In the genomic region with DNA sequence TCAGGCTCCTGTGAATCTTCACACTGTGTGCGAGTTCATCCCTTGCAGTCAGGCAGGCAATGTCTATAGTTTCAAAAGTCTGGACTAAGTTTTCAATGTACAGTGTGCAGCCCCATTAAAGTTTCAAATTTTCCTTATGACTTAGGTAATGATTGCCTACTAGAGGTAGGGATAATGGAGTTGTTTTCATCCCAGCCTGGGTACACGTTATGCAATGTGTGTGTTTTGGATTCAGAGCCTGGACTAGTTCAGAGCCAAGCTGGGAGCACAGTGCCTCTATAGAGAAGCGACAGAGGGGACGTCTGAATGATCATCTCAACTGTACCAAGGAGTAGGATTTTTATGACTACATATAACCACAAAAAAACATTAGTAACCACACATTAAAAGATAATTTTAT, we compare ENCODE assay signal across 23 mouse cellular contexts.
"Had no signal": no experiment of that assay in that cellular context is flagged by ENCODE, and none has a peak within 500 bp of the region (broad histone marks: within the 10 kb centered on the region; RNA-seq: fewer than 3 reads in every experiment).

No protein-coding gene starts in this region.

- ATAC-seq: intestine, postnatal 0 days; lung, postnatal 0 days; midbrain, embryonic 13.5 days; midbrain, embryonic 16.5 days had no signal

- H3K9me3 ChIP-seq: kidney, embryonic 15.5 days; liver, embryonic 13.5 days; midbrain, embryonic 10.5 days; midbrain, embryonic 13.5 days had no signal

- H3K9ac ChIP-seq: kidney, embryonic 15.5 days; limb, embryonic 12.5 days; liver, embryonic 13.5 days; lung, embryonic 14.5 days; midbrain, embryonic 13.5 days had no signal

- H3K27ac ChIP-seq: kidney, embryonic 15.5 days; left cerebral cortex, adult 2 months; limb, embryonic 12.5 days; liver, embryonic 13.5 days; macrophage; midbrain, embryonic 10.5 days; midbrain, embryonic 13.5 days; stomach, postnatal 0 days had no signal

- H3K4me2 ChIP-seq: kidney, embryonic 15.5 days; limb, embryonic 12.5 days; liver, embryonic 13.5 days; lung, embryonic 14.5 days; midbrain, embryonic 13.5 days had no signal

- H3K27me3 ChIP-seq: kidney, embryonic 15.5 days; limb, embryonic 12.5 days; liver, embryonic 13.5 days; megakaryocyte, embryonic 14.5 days; midbrain, embryonic 13.5 days had no signal

- H3K4me1 ChIP-seq: kidney, embryonic 15.5 days; liver, embryonic 13.5 days; megakaryocyte, embryonic 14.5 days; midbrain, embryonic 10.5 days; midbrain, embryonic 13.5 days had no signal

- H3K4me3 ChIP-seq: kidney, embryonic 15.5 days; left cerebral cortex, adult 2 months; limb, embryonic 12.5 days; liver, embryonic 13.5 days; megakaryocyte, embryonic 14.5 days; midbrain, embryonic 10.5 days; midbrain, embryonic 13.5 days had no signal

- H3K36me3 ChIP-seq: kidney, embryonic 15.5 days; limb, embryonic 12.5 days; liver, embryonic 13.5 days; midbrain, embryonic 10.5 days; midbrain, embryonic 13.5 days had no signal

- DNase-seq: kidney, adult 8-10 months; kidney, postnatal 10 days; kidney, postnatal 36 days; layer of hippocampus, postnatal 36 days; liver, embryonic 13.5 days; lung, embryonic 14.5 days; right cerebral cortex, adult 18-20 months; right cerebral cortex, postnatal 14 days; right cerebral cortex, postnatal 4 days; thymus, adult 2 months; thymus, postnatal 14 days; thymus, postnatal 4 days had no signal
